Mouse (Mus musculus) CD4-positive, CD25-positive, alpha-beta regulatory T cell, adult 4 months (primary cell): Measurements from ENCODE around the gene Ovca2. TPM values are rescaled to one million over a fixed set of nuclear protein-coding genes. Genes with fewer than 3 reads are reported as not detected.

Experiments used
- ATAC-seq: one replicate; pipeline ENCODE4 v1.8.0; 2017
- polyA plus RNA-seq, 2 experiments: library from polyadenylated mRNA; unstranded; fragments of 100-300 nt; shearing (Covaris generic); gene quantifications; one replicate each; pipeline ENCODE4 v1.2.1; 2017

Ovca2 gene
- polyA plus RNA-seq = 10 to 100 TPM; 19.2 to 29.4 TPM

GRCm38 (mm10) chr11:75178672-75179208, at the start of gene Ovca2:
Ovca2 (minus strand) TSS chr11:75178835.
- ATAC-seq = peak; percentile 97

GRCm38 (mm10) chr11:75227632-75228031, 49.0 kb upstream of the Ovca2 start:
- no peak for ATAC-seq

- ATAC-seq = no peak
These were observed 46.2 kb upstream of the Ovca2 start for GRCm38 (mm10) chr11:75224835-75225234.

GRCm38 (mm10) chr11:75224062-75224461, 45.4 kb upstream of the Ovca2 start:
- no peak for ATAC-seq

- ATAC-seq = no peak
These were observed 42.0 kb upstream of the Ovca2 start for GRCm38 (mm10) chr11:75220517-75221145.

GRCm38 (mm10) chr11:75220115-75220514, 41.5 kb upstream of the Ovca2 start:
- ATAC-seq = no peak

- no peak for ATAC-seq
These were observed 35.7 kb upstream of the Ovca2 start for GRCm38 (mm10) chr11:75214081-75214950.

GRCm38 (mm10) chr11:75213372-75214080, 34.9 kb upstream of the Ovca2 start:
- ATAC-seq = no peak

- ATAC-seq = no peak
These were observed 34.2 kb upstream of the Ovca2 start for GRCm38 (mm10) chr11:75212876-75213275.

- no peak for ATAC-seq
These were observed 33.5 kb upstream of the Ovca2 start for GRCm38 (mm10) chr11:75212031-75212667.

GRCm38 (mm10) chr11:75210755-75211154, 32.1 kb upstream of the Ovca2 start:
- no peak for ATAC-seq

- no peak for ATAC-seq
These were observed 31.5 kb upstream of the Ovca2 start for GRCm38 (mm10) chr11:75210093-75210492.

- no peak for ATAC-seq
These were observed 30.7 kb upstream of the Ovca2 start for GRCm38 (mm10) chr11:75209363-75209762.

- no peak for ATAC-seq
These were observed 27.7 kb upstream of the Ovca2 start for GRCm38 (mm10) chr11:75206347-75206746.

- no peak for ATAC-seq
These were observed 25.8 kb upstream of the Ovca2 start for GRCm38 (mm10) chr11:75204472-75204871.

GRCm38 (mm10) chr11:75203926-75204325, 25.3 kb upstream of the Ovca2 start:
- ATAC-seq = no peak

- ATAC-seq = no peak
These were observed 23.1 kb upstream of the Ovca2 start for GRCm38 (mm10) chr11:75201721-75202120.

GRCm38 (mm10) chr11:75200935-75201334, 22.3 kb upstream of the Ovca2 start:
- ATAC-seq = no peak

- no peak for ATAC-seq
These were observed 21.3 kb upstream of the Ovca2 start for GRCm38 (mm10) chr11:75199951-75200350.

GRCm38 (mm10) chr11:75198792-75199191, 20.2 kb upstream of the Ovca2 start:
- no peak for ATAC-seq

GRCm38 (mm10) chr11:75197956-75198355, 19.3 kb upstream of the Ovca2 start:
- ATAC-seq = no peak

- no peak for ATAC-seq
These were observed 17.5 kb upstream of the Ovca2 start for GRCm38 (mm10) chr11:75196131-75196530.
